Mouse (Mus musculus) limb, embryonic 14.5 days (tissue): ENCODE results near the gene Acot1. TPM values are rescaled to one million over a fixed set of nuclear protein-coding genes. Genes with fewer than 3 reads are reported as not detected.
"Not testable (repeated sequence)": the region's sequence is repeated elsewhere in the genome, so short reads cannot be mapped to it uniquely, and the experiment has no call there.

Experiments used
- ATAC-seq: fragments of 200-750 bp; cut with Nextera tagmentation; 2 replicates; pipeline ENCODE4 v1.8.0; 2017; ENCODE audit warnings: low read depth, moderate number of reproducible peaks, moderate TSS enrichment; ENCODE audit not compliant: low FRiP score
- DNase-seq: peaks from one replicate; pipeline ENCODE4 v3.0.0-alpha.2; 2015; ENCODE audit warnings: low spot score
- H3K27ac ChIP-seq: fragments of 300-500 bp; sonication (generic); replicated peaks from 2 replicates; pipeline ENCODE4 v1.5.1; 2014; ENCODE audit warnings: low read depth, mild to moderate bottlenecking, low read length, moderate library complexity, mixed read lengths
- H3K27me3 ChIP-seq: fragments of 300-500 bp; sonication (generic); 2 replicates; pipeline ENCODE4 v1.6.1; 2014; ENCODE audit warnings: low read length, mixed read lengths; ENCODE audit not compliant: control insufficient read depth, insufficient read depth
- H3K36me3 ChIP-seq: fragments of 300-500 bp; sonication (generic); 2 replicates; pipeline ENCODE4 v1.6.1; 2014; ENCODE audit warnings: mild to moderate bottlenecking, low read length, moderate library complexity, mixed read lengths; ENCODE audit not compliant: control insufficient read depth, insufficient read depth
- H3K4me1 ChIP-seq: fragments of 300-500 bp; sonication (generic); 2 replicates; pipeline ENCODE4 v1.6.1; 2014; ENCODE audit warnings: antibody characterized with exemption, low read length, mixed read lengths; ENCODE audit not compliant: control insufficient read depth, insufficient read depth
- H3K4me2 ChIP-seq: fragments of 300-500 bp; sonication (generic); replicated peaks from 2 replicates; pipeline ENCODE4 v1.6.1; 2014; ENCODE audit warnings: low read depth, mild to moderate bottlenecking, low read length, moderate library complexity; ENCODE audit not compliant: severe bottlenecking
- H3K4me3 ChIP-seq: fragments of 300-500 bp; sonication (generic); replicated peaks from 2 replicates; pipeline ENCODE4 v1.5.1; 2014; ENCODE audit warnings: low read length
- H3K9ac ChIP-seq: fragments of 300-500 bp; sonication (generic); 2 replicates; pipeline ENCODE4 v1.6.1; 2014; ENCODE audit warnings: mild to moderate bottlenecking, low read depth, low read length, moderate library complexity; ENCODE audit not compliant: severe bottlenecking
- H3K9me3 ChIP-seq: fragments of 300-500 bp; sonication (generic); 2 replicates; pipeline ENCODE4 v1.6.1; 2016; ENCODE audit warnings: low read length; ENCODE audit not compliant: control insufficient read depth
- POLR2A ChIP-seq: fragments of 200-500 bp; IDR thresholded peaks from 2 replicates; pipeline ENCODE4 v1.8.0; 2012; ENCODE audit warnings: inconsistent platforms, mild to moderate bottlenecking, moderate library complexity, borderline replicate concordance; ENCODE audit not compliant: insufficient read depth, insufficient read length; ENCODE audit errors: extremely low read depth
- WGBS: fragments of 180-500 bp; shearing (Covaris S2); extraction: QIAGEN DNeasy Blood & Tissue Kit; methylation state at CpG from one replicate; pipeline ENCODE4 v1.1.7; 2014; 5-methylcytosine and 5-hydroxymethylcytosine counted together
- polyA plus RNA-seq, 2 experiments: library from polyadenylated mRNA; depleted of rRNA in 1 of 2; stranded (reverse) in 1 of 2; unstranded in 1 of 2; fragments of >200 nt; fragmentation: Nextera tagmentation in 1 of 2; extraction: Ambion mirVana in 1 of 2; gene quantifications; 2 replicates each; pipeline versions ENCODE4 v1.2.1 to v1.2.3; 2012 to 2014

The Acot1 gene
- 27.8 and 30.7 TPM in 2 replicates for polyA plus RNA-seq (2012; rRNA removed)
- polyA plus RNA-seq (2014; fragmentation: Nextera tagmentation; extraction: Ambion mirVana): 54.2 and 56.5 TPM in 2 replicates

- H3K36me3 ChIP-seq, H3K9me3 ChIP-seq, H3K27me3 ChIP-seq, H3K4me1 ChIP-seq: not testable (repeated sequence)
- Histone ChIP-seq H3K9ac (peak within 1 kb of the TSS; percentile 66), H3K4me3 (peak within 1 kb of the TSS; percentile 47), H3K4me2 (peak within 1 kb of the TSS; percentile 50), H3K27ac (peak within 1 kb of the TSS; percentile 61)
- DNase-seq (peak; percentile 87), ATAC-seq (peak; percentile 95)
- 2% methylated on average over 50 of the region's 70 CpGs for WGBS
- peak; percentile 49; the same call in 1 of the 2 replicates for TF ChIP-seq POLR2A
Measured at GRCm38 (mm10) chr12:84009171-84009965, at the start of gene Acot1. Acot1 (plus strand) TSS chr12:84009490.

DNA sequence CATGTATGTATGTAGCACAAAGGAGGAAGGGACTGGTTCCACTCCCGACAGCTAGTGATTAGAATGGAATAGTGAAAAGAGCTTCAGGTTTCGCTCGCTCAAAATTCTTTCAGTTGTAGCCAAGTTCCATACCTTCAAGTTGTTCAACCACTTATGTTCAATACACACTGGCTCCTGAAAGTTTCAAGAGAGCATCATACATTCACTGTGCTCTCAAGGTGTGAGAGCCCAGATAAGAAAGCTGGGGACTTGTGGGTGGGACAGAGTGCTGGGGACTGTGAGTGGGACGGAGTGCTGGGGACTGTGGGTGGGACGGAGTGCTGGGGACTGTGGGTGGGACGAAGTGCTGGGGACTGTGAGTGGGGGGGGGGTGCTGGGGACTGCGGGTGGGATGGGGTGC lies 44.1 kb upstream of the Acot1 start:
- WGBS: 88% methylated on average over 6 of the region's 7 CpGs
- Histone ChIP-seq H3K4me2 (no peak overlapping the region), H3K4me3 (no peak overlapping the region), H3K27ac (no peak overlapping the region), H3K9me3 (no peaks in the 10 kb centered on the region), H3K36me3 (no peaks in the 10 kb centered on the region), H3K9ac (no peak overlapping the region), H3K27me3 (no peaks in the 10 kb centered on the region), H3K4me1 (no peaks in the 10 kb centered on the region)
- TF ChIP-seq POLR2A: no peak
- DNase-seq (no peak), ATAC-seq (no peak)

- peak; percentile 37 for DNase-seq
Measured at GRCm38 (mm10) chr12:83972117-83972516, 37.2 kb upstream of the Acot1 start.

DNA sequence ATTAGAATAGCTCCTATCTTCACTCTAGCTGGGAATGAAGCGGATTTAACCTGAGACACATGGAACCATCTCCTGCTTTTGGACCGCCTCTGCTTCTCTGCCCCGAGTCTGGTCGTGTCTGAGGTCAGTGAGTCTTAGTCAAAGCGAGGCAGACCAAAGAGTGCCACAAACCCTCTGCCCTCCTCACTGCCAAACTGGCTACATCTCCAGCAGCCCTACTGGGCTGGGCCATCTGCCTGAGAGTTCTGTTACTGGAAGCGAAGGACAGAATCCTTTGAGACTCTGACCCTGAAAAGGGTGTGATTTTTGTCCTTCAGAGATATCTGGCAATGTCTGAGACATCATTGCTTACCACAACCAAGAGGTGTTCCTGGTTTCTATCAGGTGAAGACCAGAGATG lies 30.4 kb upstream of the Acot1 start:
- no peak for TF ChIP-seq POLR2A
- no peak for DNase-seq
- Histone ChIP-seq H3K9me3 (no peaks in the 10 kb centered on the region), H3K4me3 (no peak overlapping the region), H3K4me2 (no peak overlapping the region), H3K36me3 (no peaks in the 10 kb centered on the region), H3K27ac (no peak overlapping the region), H3K4me1 (no peaks in the 10 kb centered on the region; the same call in 1 of the 2 replicates), H3K9ac (no peak overlapping the region), H3K27me3 (no peaks in the 10 kb centered on the region)
- 89% methylated on average over 6 of the region's 6 CpGs for WGBS
- no peak for ATAC-seq

More at GRCm38 (mm10) chr12:83972117-83972516, 37.2 kb upstream of the Acot1 start:
- Histone ChIP-seq H3K9me3 (no peaks in the 10 kb centered on the region), H3K4me2 (no peak overlapping the region), H3K27me3 (no peaks in the 10 kb centered on the region), H3K9ac (no peak overlapping the region), H3K27ac (no peak overlapping the region), H3K4me1 (no peaks in the 10 kb centered on the region), H3K36me3 (no peaks in the 10 kb centered on the region), H3K4me3 (no peak overlapping the region)
- no peak; the same call in 1 of the 2 replicates for ATAC-seq
- 51% methylated on average over 2 of the region's 2 CpGs for WGBS
- TF ChIP-seq POLR2A: no peak

GRCm38 (mm10) chr12:83981615-83982014 lies 27.7 kb upstream of the Acot1 start:
- no peak overlapping the region for H3K4me2 ChIP-seq
- TF ChIP-seq POLR2A: no peak
- no peaks in the 10 kb centered on the region for H3K36me3 ChIP-seq
- no peaks in the 10 kb centered on the region for H3K27me3 ChIP-seq
- no peak for ATAC-seq
- no peak overlapping the region for H3K27ac ChIP-seq
- H3K4me3 ChIP-seq: no peak overlapping the region
- H3K4me1 ChIP-seq: no peaks in the 10 kb centered on the region; the same call in 1 of the 2 replicates
- no peaks in the 10 kb centered on the region for H3K9me3 ChIP-seq
- DNase-seq: no peak
- H3K9ac ChIP-seq: no peak overlapping the region
- 70% methylated on average over 4 of the region's 4 CpGs for WGBS
